Mouse (Mus musculus): ENCODE measurements at regions not wholly inside any gene's neighbourhood (a gene's known extent, or its start where the extent isn't known, plus 50 kb on each side); places are given as distances from the start of the nearest gene placed in this dataset.

- Histone ChIP-seq H3K9ac (no peak overlapping the region), H3K27me3 (no peaks in the 10 kb centered on the region), H3K4me3 (replicated peaks) (no peak overlapping the region), H3K36me3 (replicated peaks) (no peaks in the 10 kb centered on the region), H3K4me1 (no peaks in the 10 kb centered on the region), H3K27ac (no peak overlapping the region), H3K4me2 (no peak overlapping the region), H3K9me3 (no peaks in the 10 kb centered on the region)
- ATAC-seq (ENCODE audit: low FRiP score), result no peak
- 77% methylated on average over 1 of the region's 1 CpGs for WGBS
These were observed 389.2 kb downstream of the Lrfn5 start for GRCm38 (mm10) chr12:61912146-61912545.

- H3K36me3 ChIP-seq (replicated peaks), result no peaks in the 10 kb centered on the region
- no peaks in the 10 kb centered on the region for H3K4me1 ChIP-seq
- H3K4me3 ChIP-seq (replicated peaks), result no peak overlapping the region
- no peak overlapping the region for H3K27ac ChIP-seq
- H3K27me3 ChIP-seq, result no peaks in the 10 kb centered on the region
- no peak overlapping the region for H3K4me2 ChIP-seq
- no peak overlapping the region for H3K9ac ChIP-seq
- ATAC-seq (ENCODE audit: low FRiP score), result peak; percentile 57; the same call in 1 of the 2 replicates
- 0% methylated on average over 1 of the region's 1 CpGs for WGBS
- no peaks in the 10 kb centered on the region for H3K9me3 ChIP-seq
These were observed 400.4 kb downstream of the Lrfn5 start for GRCm38 (mm10) chr12:61923331-61923730.

GRCm38 (mm10) chr12:61925266-61925861 is 402.4 kb downstream of the Lrfn5 start:
- Histone ChIP-seq H3K9me3 (no peaks in the 10 kb centered on the region), H3K4me1 (no peaks in the 10 kb centered on the region), H3K4me2 (no peak overlapping the region), H3K36me3 (replicated peaks) (no peaks in the 10 kb centered on the region), H3K27ac (no peak overlapping the region), H3K4me3 (replicated peaks) (no peak overlapping the region), H3K9ac (no peak overlapping the region), H3K27me3 (no peaks in the 10 kb centered on the region)
- ATAC-seq (ENCODE audit: low FRiP score), result no peak

Data from forebrain, embryonic 12.5 days (tissue).